Mouse (Mus musculus) forebrain, embryonic 16.5 days (tissue): ENCODE results near the gene Ahsg. TPM values are rescaled to one million over a fixed set of nuclear protein-coding genes. Genes with fewer than 3 reads are reported as not detected.
A peak's percentile ranks its signal among the peaks of the same experiment; 100 is the strongest.
"Not testable (repeated sequence)": the region's sequence is repeated elsewhere in the genome, so short reads cannot be mapped to it uniquely, and the experiment has no call there.

Experiments
- ATAC-seq: fragments of 200-750 bp; cut with Nextera tagmentation; 2 replicates; pipeline ENCODE4 v1.8.0; 2017; ENCODE audit warnings: mild to moderate bottlenecking, moderate library complexity
- H3K27ac ChIP-seq: fragments of 300-500 bp; sonication (generic); 2 replicates; pipeline ENCODE4 v1.5.1; 2014; ENCODE audit warnings: low read length, control low read depth
- H3K27me3 ChIP-seq: fragments of 300-500 bp; sonication (generic); replicated peaks from 2 replicates; pipeline ENCODE4 v1.6.1; 2014; ENCODE audit warnings: low read length; ENCODE audit not compliant: control insufficient read depth, insufficient read depth
- H3K36me3 ChIP-seq: fragments of 300-500 bp; sonication (generic); 2 replicates; pipeline ENCODE4 v1.6.1; 2014; ENCODE audit not compliant: control insufficient read depth, insufficient read depth
- H3K4me1 ChIP-seq: fragments of 300-500 bp; sonication (generic); replicated peaks from 2 replicates; pipeline ENCODE4 v1.6.1; 2014; ENCODE audit warnings: low read length; ENCODE audit not compliant: control insufficient read depth, insufficient read depth
- H3K4me2 ChIP-seq: fragments of 300-500 bp; sonication (generic); 2 replicates; pipeline ENCODE4 v1.6.1; 2014; ENCODE audit warnings: mild to moderate bottlenecking, low read length, control low read depth
- H3K4me3 ChIP-seq: fragments of 300-500 bp; sonication (generic); replicated peaks from 2 replicates; pipeline ENCODE4 v1.5.1; 2014; ENCODE audit warnings: mild to moderate bottlenecking, low read length, control low read depth
- H3K9ac ChIP-seq: fragments of 300-500 bp; sonication (generic); replicated peaks from 2 replicates; pipeline ENCODE4 v1.6.1; 2014; ENCODE audit warnings: low read depth, low read length, control low read depth
- H3K9me3 ChIP-seq: fragments of 300-500 bp; sonication (generic); 2 replicates; pipeline ENCODE4 v1.6.1; 2016; ENCODE audit warnings: low read length; ENCODE audit not compliant: control insufficient read depth
- WGBS: fragments of 180-500 bp; shearing (Covaris S2); extraction: QIAGEN DNeasy Blood & Tissue Kit; methylation state at CpG from one replicate; pipeline ENCODE4 v1.1.7; 2014; 5-methylcytosine and 5-hydroxymethylcytosine counted together
- polyA plus RNA-seq: library from polyadenylated mRNA; unstranded; fragments of >200 nt; fragmentation: Nextera tagmentation; extraction: Ambion mirVana; gene quantifications from 2 replicates; pipeline ENCODE4 v1.2.1, GENCODE M21; 2015

Gene Ahsg
- polyA plus RNA-seq, 1 experiment from 2014 or later, result 0.25 TPM

GRCm38 (mm10) chr16:22921761-22922160 is 30.7 kb downstream of the Ahsg start:
- no peaks in the 10 kb centered on the region for H3K4me1 ChIP-seq
- no peak overlapping the region for H3K4me2 ChIP-seq
- H3K9ac ChIP-seq, result no peak overlapping the region
- no peaks in the 10 kb centered on the region for H3K27me3 ChIP-seq
- H3K9me3 ChIP-seq, result no peaks in the 10 kb centered on the region
- ATAC-seq, result no peak
- no peak overlapping the region for H3K27ac ChIP-seq
- no peaks in the 10 kb centered on the region for H3K36me3 ChIP-seq
- H3K4me3 ChIP-seq, result no peak overlapping the region
- WGBS, result 95% methylated on average over 5 of the region's 5 CpGs

GRCm38 (mm10) chr16:22922433-22922832 is 31.4 kb downstream of the Ahsg start:
- Histone ChIP-seq H3K36me3 (no peaks in the 10 kb centered on the region), H3K27ac (no peak overlapping the region), H3K9ac (no peak overlapping the region), H3K4me3 (no peak overlapping the region), H3K9me3 (no peaks in the 10 kb centered on the region), H3K4me1 (no peaks in the 10 kb centered on the region), H3K27me3 (no peaks in the 10 kb centered on the region), H3K4me2 (no peak overlapping the region)
- ATAC-seq, result no peak
- 89% methylated on average over 4 of the region's 4 CpGs for WGBS

GRCm38 (mm10) chr16:22929575-22929974 is 38.5 kb downstream of the Ahsg start:
- no peak overlapping the region for H3K4me3 ChIP-seq
- H3K9ac ChIP-seq, result no peak overlapping the region
- no peaks in the 10 kb centered on the region for H3K36me3 ChIP-seq
- no peaks in the 10 kb centered on the region for H3K4me1 ChIP-seq
- H3K4me2 ChIP-seq, result no peak overlapping the region
- no peak overlapping the region for H3K27ac ChIP-seq
- 66% methylated on average over 6 of the region's 6 CpGs for WGBS
- no peaks in the 10 kb centered on the region for H3K27me3 ChIP-seq
- no peaks in the 10 kb centered on the region for H3K9me3 ChIP-seq
- ATAC-seq, result peak; percentile 80

- WGBS, result 85% methylated on average over 11 of the region's 11 CpGs
- Histone ChIP-seq H3K4me1 (no peaks in the 10 kb centered on the region), H3K4me3 (no peak overlapping the region), H3K9ac (no peak overlapping the region), H3K27me3 (no peaks in the 10 kb centered on the region), H3K27ac (no peak overlapping the region), H3K9me3 (no peaks in the 10 kb centered on the region), H3K4me2 (no peak overlapping the region), H3K36me3 (no peaks in the 10 kb centered on the region)
- no peak for ATAC-seq
Measured at GRCm38 (mm10) chr16:22931431-22932200, 40.5 kb downstream of the Ahsg start.

- Histone ChIP-seq H3K4me1 (no peaks in the 10 kb centered on the region), H3K27me3 (no peaks in the 10 kb centered on the region), H3K4me2 (no peak overlapping the region), H3K4me3 (no peak overlapping the region), H3K36me3 (no peaks in the 10 kb centered on the region), H3K9me3 (no peaks in the 10 kb centered on the region), H3K9ac (no peak overlapping the region), H3K27ac (no peak overlapping the region)
- no peak for ATAC-seq
- whole genome bisulfite sequencing, result 91% methylated on average over 12 of the region's 12 CpGs
Measured at GRCm38 (mm10) chr16:22937631-22938030, 46.6 kb downstream of the Ahsg start.

- H3K9me3 ChIP-seq, result no peaks in the 10 kb centered on the region
- H3K36me3 ChIP-seq, result no peaks in the 10 kb centered on the region
- no peaks in the 10 kb centered on the region for H3K4me1 ChIP-seq
- H3K27ac ChIP-seq, result no peak overlapping the region
- no peak overlapping the region for H3K4me2 ChIP-seq
- no peak overlapping the region for H3K4me3 ChIP-seq
- 85% methylated on average over 2 of the region's 2 CpGs for WGBS
- no peaks in the 10 kb centered on the region for H3K27me3 ChIP-seq
- no peak for ATAC-seq
- no peak overlapping the region for H3K9ac ChIP-seq
Measured at GRCm38 (mm10) chr16:22938541-22938940, 47.5 kb downstream of the Ahsg start.

- WGBS, result 90% methylated on average over 8 of the region's 8 CpGs
- no peak overlapping the region for H3K27ac ChIP-seq
- H3K9me3 ChIP-seq, result no peaks in the 10 kb centered on the region
- no peak overlapping the region for H3K9ac ChIP-seq
- no peaks in the 10 kb centered on the region for H3K36me3 ChIP-seq
- ATAC-seq, result no peak
- no peak overlapping the region for H3K4me2 ChIP-seq
- H3K4me3 ChIP-seq, result no peak overlapping the region
- H3K27me3 ChIP-seq, result no peaks in the 10 kb centered on the region
- no peaks in the 10 kb centered on the region for H3K4me1 ChIP-seq
Measured at GRCm38 (mm10) chr16:22939120-22939695, 48.1 kb downstream of the Ahsg start.

- H3K9me3 ChIP-seq, H3K4me2 ChIP-seq, ATAC-seq, H3K36me3 ChIP-seq, H3K4me1 ChIP-seq, H3K9ac ChIP-seq, H3K4me3 ChIP-seq, H3K27me3 ChIP-seq, H3K27ac ChIP-seq: not testable (repeated sequence)
Measured at GRCm38 (mm10) chr16:22941825-22942476, 50.9 kb downstream of the Ahsg start.

- Histone ChIP-seq H3K27me3 (no peaks in the 10 kb centered on the region), H3K9me3 (no peaks in the 10 kb centered on the region), H3K4me1 (no peaks in the 10 kb centered on the region), H3K27ac (no peak overlapping the region), H3K4me2 (no peak overlapping the region), H3K36me3 (no peaks in the 10 kb centered on the region), H3K9ac (no peak overlapping the region), H3K4me3 (no peak overlapping the region)
- no peak for ATAC-seq
- 75% methylated on average over 2 of the region's 2 CpGs for WGBS
Measured at GRCm38 (mm10) chr16:22947371-22947770, 56.3 kb downstream of the Ahsg start.
